Mouse (Mus musculus) layer of hippocampus, postnatal 10 days (tissue): ENCODE data around the gene Tmem213. TPM values are rescaled to one million over a fixed set of nuclear protein-coding genes. Genes with fewer than 3 reads are reported as not detected.

Experiments
- DNase-seq, 2 experiments: peaks; one replicate each; pipeline ENCODE4 v3.0.0; 2021; ENCODE audit warnings: low spot score in 2 of 2
- total RNA-seq, 2 experiments: library from RNA; stranded (reverse); gene quantifications; 2 replicates each; pipeline ENCODE4 v1.2.3; 2021

Gene Tmem213
- total RNA-seq, 2 experiments from 2014 or later = not detected

- no peak for DNase-seq
These were observed 40.4 kb downstream of the Tmem213 start for GRCm38 (mm10) chr6:38149483-38149882.

- DNase-seq = no peak
These were observed 43.2 kb downstream of the Tmem213 start for GRCm38 (mm10) chr6:38152305-38152704.

- no peak for DNase-seq
These were observed 47.1 kb downstream of the Tmem213 start for GRCm38 (mm10) chr6:38156204-38156603.

- no peak for DNase-seq
These were observed 48.9 kb downstream of the Tmem213 start for GRCm38 (mm10) chr6:38157925-38158324.

GRCm38 (mm10) chr6:38159576-38159975 is 50.5 kb downstream of the Tmem213 start:
- DNase-seq = no peak

- DNase-seq = peak; percentile 91 to 92
These were observed 51.0 kb downstream of the Tmem213 start for GRCm38 (mm10) chr6:38160102-38160501.

- DNase-seq = no peak
These were observed 51.5 kb downstream of the Tmem213 start for GRCm38 (mm10) chr6:38160556-38160955.

GRCm38 (mm10) chr6:38162825-38163504 is 53.9 kb downstream of the Tmem213 start:
- DNase-seq = no peak

- no peak for DNase-seq
These were observed 55.6 kb downstream of the Tmem213 start for GRCm38 (mm10) chr6:38164705-38165104.

GRCm38 (mm10) chr6:38165385-38165784 is 56.3 kb downstream of the Tmem213 start:
- no peak for DNase-seq

Other genes with a start within 250 kb of the Tmem213 start
- gene Trim24, start 238.4 kb upstream of the Tmem213 start, total RNA-seq = 10 to 100 TPM; 46.4 to 52.3 TPM
- under 1 TPM; 0.31 to 0.50 TPM for gene Svopl, start 62.3 kb upstream of the Tmem213 start, total RNA-seq
- 1 to 10 TPM; 4.5 to 4.6 TPM for gene Atp6v0a4, start 15.3 kb downstream of the Tmem213 start, total RNA-seq
- gene D630045J12Rik, start 144.8 kb downstream of the Tmem213 start, total RNA-seq = 10 to 100 TPM; 40.9 to 41.7 TPM
- gene Zc3hav1l, start 190.0 kb downstream of the Tmem213 start, total RNA-seq = 1 to 10 TPM; 3.6 to 4.1 TPM
- 1 to 10 TPM; 3.0 to 3.1 TPM for gene Zc3hav1, start 245.3 kb downstream of the Tmem213 start, total RNA-seq